Mouse (Mus musculus) embryonic stem cell, embryonic (primary cell): ENCODE results near the gene Usp34.

Experiments
- CTCF ChIA-PET, 4 experiments: fragments of 300-600 bp in 2 of 4; fragments of 350-600 bp in 2 of 4; sonication (Branson Sonifier 250); formaldehyde crosslinking; loops; one replicate each; lab custom pipeline; 2022; ENCODE audit warnings: inconsistent platforms in 2 of 4; lab: Charles Lee
- POLR2A ChIA-PET, 4 experiments: fragments of 300-600 bp in 2 of 4; fragments of 350-600 bp in 2 of 4; sonication (Branson Sonifier 250); formaldehyde crosslinking; loops; one replicate each; lab custom pipeline; 2022; ENCODE audit warnings: antibody characterized with exemption in 4 of 4, inconsistent platforms in 1 of 4; lab: Charles Lee

Usp34 gene

DNA sequence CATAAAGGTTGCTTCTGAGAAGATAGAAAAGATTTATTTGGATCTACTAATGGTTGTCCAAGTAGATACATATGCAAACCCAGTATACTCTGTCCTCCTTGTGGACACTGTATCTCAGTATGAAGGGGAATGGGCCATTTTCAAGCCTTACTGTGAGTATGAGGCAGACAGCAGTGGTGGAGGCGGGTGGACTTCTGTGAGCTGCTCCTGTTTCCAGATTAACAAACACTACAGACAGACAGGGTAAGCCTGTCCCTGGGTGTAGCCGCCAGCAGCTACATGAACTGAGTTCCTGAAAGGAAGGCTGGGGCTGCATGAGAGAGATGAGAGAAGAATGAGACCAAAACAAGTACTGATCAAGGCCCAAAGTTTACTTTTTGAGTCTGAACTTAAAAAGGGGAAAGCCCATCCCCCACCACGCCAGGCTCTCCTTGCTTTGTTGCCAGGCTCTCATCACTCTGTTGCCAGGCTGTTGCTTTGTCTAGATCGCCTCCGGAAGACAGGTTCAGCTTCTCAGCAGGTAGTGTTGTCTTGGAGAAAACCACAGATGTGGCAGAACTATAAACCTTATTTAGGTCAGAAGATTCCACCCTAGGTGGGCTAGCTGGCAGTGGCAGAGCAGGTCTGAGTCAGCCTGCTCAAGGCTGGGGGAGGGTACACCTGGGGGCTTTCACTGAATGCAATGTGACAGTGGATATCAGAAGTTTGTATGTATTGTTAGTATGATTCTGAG lies 213.9 kb downstream of the Usp34 start, which contains the start of gene 1700093K21Rik:
TSS of gene 1700093K21Rik (minus strand) at position 683 of the 733 bp plus-strand sequence.
- CTCF ChIA-PET: no interaction called here
- POLR2A ChIA-PET: interaction anchor here in 1 of 4 experiments (0.6 to 1.6 kb wide), 4 partner anchors 11 to 263 kb away, joined by 3 to 5 read pairs (median 4); partner anchors contain the start of gene Ahsa2

DNA sequence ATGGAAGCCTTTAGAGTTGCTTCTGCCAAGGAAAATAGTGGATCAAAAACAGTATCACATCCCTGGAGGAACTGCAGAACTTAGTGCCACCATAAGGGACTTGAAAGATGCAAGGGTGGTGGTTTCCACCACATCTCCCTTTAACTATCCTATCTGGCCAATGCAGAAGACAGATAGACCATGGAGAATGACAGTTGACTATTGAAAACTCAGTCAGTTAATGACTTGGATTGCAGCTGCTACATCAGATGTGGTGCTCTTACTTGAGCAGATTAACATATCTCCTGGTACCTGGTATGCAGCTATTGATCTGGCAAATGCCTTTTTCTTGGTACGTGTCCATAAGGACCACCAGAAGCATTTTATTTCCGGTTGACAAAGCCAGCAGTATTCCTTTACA lies 230.8 kb downstream of the Usp34 start:
- CTCF ChIA-PET: interaction anchor here in 1 of 4 experiments (0.6 kb wide), 1 partner anchor 96 kb away, joined by 8 read pairs; the partner anchor contains the start of gene 0610010F05Rik
- POLR2A ChIA-PET: no interaction called here
